Mouse (Mus musculus): ENCODE results near the gene Tmem109.

The Tmem109 gene

DNA sequence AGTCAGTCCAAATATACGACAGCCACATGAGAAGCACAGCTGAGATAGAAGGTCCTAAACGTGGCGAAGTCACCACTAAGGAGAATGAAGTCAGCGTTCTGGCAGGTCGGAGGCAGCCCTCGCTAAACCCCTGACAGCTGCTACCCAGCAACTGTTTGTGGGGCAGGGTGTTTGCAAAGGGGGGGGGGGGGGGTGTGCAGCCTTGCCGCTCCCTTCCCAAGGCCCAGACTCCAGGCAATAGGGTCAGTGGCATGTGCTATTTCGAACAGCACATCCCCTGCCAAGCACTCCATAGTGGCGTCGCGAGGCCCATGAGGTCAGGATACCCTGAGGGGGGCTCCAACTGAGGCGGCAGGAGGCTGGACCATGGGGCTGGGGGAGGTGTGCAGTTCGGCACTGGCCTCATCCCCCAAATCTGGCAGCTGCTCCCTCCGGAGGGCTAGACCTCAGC is 801 bp downstream of the Tmem109 start:
- DNase-seq: no peak

DNA sequence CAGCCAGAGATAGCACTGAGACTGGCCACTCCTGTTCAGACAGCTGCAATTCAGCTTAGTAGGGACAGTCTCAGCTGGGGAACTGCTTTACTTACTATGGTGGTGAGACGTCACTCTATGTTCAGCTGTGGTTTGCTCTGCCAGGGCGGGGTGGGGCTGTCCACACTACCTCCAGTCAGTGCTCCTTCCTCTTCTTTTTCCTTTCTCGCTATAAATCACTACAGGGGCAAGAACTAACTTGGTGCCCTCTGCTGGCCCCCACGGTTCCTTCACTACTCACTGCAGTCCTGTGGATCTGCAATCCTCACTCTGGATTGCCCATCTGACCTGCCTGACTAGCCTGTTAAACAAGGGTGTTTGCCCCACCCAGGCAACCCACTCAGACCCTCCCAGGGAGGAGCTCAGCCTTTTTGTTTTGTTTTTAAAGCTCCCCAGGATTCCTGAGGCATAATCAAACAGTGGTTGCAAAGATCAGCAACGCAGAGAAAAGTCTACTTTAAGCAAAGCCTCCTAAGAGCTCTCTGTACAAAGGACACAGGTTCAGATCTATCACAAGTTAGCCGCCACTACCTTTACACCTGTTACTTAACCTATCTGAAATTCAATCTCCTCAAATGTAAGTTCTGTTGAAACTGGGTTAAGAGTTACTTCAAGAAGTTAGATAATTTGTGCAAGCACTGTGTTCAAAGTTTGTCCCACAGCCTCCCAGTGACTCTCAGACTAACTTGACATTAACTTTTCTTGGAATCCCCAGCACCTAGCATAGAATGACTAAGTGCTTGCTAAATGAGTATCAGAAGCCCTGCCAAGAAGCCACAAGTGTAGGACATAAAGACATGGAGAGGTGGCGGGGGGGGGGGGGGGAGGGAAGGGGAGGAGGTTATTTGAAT is 1.5 kb downstream of the Tmem109 start:
- peak; percentile 49 for DNase-seq

DNA sequence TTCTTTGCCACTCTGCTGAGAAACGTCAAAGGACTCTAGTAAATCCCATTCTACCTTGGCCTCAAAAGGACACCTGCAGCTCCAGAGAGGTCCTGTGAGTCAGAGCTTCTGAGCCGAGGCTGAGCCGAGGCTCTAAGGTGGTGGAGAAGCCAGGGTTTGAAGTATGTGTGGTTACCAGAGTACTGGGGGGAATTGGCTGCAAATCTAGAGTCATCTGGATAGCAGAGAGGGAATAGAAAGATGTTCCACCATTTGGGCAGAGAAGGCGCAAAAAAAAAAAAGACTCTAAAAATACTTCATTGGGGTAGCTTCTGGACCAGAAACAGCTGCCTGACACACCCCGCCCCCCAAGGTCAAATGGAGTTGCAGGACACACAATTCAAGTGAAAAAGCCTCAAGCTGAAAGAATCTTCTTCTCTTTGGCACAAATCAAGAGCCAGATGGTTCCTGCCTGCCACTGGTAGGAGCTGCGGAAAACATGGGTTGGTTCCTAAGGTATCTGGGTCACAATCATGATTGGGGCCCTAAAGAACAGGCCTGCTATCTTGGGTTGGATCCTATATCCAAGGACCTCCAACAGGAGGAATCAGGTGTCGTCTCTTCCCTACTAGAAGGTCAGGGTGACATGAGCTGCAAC is 3.5 kb downstream of the Tmem109 start:
- no peak for DNase-seq

DNA sequence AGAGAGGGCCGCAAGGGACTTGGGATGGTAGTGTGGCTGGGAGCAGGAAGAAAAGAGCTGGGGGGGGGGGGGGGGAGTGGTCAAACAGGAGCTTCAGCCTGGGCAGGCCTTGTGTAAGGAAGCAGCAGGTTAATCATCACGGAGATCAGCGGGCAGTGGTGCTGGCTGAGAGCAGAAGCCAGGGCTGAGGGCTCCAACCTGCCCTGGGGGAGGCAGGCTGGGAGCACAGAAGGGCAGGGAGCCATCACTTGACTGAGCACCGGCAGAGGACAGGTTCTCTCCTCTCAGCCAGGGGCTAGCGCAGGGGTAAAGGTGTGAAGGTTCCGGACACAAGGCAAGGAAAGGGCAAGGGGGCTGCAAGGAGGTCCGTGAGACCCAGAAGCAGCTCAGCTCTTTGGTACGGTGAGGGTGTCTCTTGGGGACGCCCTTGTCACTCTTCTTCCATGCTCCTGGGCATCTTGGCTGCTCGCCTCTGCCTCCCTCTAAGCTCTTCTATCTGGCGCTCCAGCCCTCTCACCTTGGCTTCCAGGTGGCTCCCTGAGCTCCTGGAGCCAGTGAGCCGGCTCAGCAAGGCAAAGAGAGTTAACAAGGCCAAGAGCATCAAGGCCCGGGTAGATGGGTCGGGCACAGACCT is 10.4 kb downstream of the Tmem109 start:
- DNase-seq: no peak

DNA sequence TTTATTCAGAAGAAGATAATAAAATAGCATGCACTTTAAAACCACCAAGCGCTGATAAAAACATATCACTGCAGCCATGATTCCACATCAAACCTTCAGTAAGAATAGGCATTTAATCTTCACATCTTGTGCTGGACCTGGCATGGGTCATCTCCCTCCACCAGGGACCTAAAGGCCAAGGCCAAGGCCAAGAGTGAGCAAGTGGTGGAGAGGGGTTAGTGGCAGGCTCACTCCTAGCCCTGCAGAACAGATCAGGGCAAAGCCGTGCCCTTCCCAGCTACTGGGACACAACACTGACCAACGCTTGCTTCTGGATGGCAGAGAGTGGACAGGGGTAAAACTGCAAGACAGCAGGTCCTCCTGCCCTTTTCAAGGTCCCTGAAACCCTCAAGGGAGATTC is 11.1 kb downstream of the Tmem109 start:
- no peak for DNase-seq

DNA sequence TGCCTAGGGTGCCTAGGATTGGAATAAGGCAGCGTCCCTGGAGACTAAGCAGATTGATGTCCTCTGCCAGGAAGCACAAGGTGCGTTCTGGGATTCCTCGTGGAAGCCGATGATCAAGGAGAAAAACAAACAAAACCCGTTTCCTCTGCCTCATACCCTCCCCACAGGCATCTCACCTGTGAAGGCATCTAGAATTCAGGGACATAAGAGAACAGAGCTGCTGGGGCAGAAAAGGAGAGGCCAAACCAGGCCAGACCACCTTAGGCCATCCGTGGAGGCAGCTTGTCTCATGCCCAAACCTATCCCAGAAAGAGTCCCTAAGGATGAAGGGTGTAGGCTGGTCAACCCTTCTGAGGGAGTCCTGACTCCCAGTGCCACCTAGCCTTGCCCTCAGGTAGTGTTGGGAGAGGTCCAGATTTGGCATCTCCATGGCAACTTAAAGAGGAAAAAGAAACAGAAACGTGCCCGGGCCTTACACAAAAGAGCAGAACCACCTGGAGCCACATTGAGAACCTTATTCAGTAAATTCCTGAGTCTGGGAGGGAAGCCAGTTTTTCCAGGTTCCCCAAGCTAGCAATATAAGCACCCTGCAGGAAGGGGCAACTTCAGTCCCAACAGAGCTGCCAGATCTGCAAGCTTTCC is 11.8 kb downstream of the Tmem109 start, which contains the start of gene Tmem132a:
Gene Tmem132a, minus strand, starts transcription at position 55 of the 642 bp plus-strand sequence.
- peak; percentile 34 for DNase-seq

DNA sequence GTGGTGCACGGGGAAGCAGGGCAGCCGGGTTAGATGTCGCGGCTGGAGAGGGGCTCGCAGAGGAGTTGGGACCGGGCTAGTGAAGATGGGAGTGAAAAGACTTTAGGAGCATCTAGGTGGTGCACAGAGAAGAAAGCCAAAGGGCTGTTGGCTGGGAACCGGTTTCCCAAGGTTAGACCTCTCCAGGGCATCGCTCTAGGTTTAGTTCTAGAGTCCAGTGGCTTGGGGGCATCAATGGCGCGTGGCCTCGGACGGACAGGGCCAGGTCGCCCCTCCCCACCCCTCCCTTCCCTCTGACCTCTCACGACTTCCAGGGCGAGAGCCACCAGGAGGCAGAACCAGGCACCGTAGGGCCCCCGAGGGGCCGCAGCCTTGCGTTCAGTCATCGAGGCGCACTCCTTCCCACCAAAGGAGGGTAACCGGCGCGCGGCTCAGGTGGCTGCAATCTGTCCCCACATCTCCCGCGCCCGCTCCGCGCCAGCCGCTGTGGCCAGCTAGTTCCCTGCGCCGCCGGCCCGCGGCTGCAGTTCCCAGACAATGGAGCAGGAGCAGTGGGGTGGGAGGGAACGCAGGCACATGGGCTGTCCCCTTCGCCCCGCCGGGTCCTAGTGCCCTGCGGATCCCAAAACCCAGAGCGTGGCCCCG is 12.4 kb downstream of the Tmem109 start:
- DNase-seq: peak; percentile 86

DNA sequence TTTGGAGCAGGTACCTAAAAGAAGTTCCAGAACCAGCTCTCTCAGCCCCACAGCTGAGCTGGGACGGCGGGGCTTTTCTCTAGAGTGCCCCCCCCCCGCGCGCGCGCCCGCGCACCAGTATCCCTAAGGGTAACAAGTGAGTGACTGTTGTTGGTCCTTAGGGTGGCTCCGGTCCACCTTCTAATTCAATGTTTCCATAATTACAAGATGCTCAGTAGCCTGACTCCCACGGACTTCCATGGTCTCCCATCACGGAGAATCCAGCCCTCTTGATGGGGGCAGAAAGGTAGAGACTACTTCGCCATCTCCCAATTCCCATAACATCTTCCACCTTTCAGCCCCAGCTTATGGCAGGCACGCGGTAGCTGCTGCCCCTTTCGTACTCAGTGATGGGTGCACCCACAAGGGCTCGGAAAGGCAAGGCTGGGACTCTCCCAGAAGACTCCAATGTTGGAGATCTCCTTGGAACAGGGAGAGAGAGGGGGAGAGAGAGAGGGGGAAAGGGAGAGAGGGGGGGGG is 13.1 kb downstream of the Tmem109 start:
- no peak for DNase-seq

DNA sequence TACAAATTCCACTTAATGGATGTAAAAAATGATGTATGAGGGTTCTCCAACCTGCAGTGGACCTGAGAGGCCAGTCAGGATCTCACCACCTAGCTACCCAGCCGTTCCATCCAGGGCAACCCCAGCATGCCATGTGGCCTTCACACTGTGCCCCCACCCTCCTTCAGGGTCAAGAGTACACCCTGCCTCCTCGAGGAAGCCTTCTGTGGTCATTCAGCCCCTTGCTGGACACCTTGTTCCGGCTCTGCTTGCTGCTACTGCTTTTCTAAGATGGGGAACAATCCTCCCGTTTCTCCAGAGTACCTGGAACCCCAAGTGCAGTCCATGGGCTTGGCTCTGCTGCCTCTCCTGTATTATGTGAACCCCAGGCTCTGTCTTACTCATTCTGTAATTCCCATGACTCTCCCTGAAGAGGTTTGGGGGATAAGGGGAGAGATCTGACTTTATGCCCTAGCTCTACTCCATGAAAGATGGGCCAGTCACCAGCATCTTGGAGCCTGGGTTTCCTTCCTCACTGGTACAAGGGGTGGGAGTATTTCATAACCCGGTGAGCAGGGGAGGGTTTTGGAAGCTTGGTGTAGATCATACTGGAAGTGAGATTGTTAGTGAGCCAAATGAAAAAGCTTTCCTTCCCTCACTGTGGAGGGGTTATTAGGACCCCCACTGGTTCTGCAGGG is 13.7 kb downstream of the Tmem109 start:
- no peak for DNase-seq

DNA sequence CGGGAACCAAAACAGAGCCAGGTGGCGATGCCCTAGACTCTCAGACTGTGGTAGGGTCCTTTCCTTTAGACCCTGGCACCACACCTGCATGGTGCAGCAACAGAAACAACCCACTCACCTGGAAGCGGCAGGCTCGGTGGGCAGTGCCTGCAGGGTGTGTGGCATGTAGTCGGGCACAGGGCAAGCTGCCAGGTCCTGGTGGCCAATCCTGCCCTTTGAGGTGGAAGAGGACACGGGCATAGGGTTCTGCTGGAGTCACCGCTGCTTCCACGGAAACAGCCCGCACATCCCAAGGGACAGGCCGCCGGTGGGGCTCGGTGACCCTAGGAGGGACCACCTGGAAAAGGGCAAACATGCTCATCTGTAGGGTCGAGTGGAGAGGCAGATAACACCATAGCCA is 15.4 kb downstream of the Tmem109 start:
- no peak for DNase-seq

DNA sequence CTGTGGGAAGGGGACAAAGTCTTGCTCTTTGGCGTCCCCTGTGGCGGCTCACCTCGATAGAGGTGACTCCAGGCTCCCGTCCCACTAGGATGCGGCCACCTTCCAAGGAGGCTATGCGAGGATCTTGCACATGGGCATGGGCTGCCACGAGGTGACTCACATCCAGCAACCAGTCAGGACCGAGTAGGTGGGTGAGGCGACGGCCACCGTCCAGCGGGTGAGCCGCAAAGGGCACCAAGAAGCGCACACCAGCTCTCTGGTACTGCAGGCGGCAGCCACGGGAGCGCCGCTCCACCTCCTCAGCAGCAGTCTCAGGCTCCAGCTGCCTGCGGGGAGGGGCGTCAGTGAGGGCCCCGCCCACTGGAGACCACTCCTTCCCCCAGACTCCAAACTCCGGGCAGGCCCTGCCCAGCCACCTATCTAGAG is 21.7 kb downstream of the Tmem109 start:
- DNase-seq: no peak

DNA sequence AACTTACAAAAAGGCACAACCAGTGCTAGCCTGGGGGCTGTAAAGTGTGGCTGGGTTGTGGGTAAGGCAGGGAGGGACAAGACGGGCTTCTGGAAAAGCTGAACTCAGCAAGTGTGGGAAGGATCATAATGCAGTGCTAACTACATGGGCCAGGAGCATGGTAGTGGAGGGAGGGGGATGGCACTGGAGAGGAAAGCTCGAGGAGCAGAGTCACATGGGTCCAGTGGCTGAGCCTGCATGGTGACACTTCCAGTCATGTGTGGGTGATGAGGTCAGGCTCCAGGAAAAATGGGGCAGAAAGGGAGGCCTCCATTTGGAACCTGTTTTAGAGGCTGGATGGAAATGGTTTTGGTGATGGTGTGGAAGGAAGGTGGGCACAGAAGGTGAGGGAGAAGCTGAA is 25.3 kb downstream of the Tmem109 start:
- DNase-seq: no peak

DNA sequence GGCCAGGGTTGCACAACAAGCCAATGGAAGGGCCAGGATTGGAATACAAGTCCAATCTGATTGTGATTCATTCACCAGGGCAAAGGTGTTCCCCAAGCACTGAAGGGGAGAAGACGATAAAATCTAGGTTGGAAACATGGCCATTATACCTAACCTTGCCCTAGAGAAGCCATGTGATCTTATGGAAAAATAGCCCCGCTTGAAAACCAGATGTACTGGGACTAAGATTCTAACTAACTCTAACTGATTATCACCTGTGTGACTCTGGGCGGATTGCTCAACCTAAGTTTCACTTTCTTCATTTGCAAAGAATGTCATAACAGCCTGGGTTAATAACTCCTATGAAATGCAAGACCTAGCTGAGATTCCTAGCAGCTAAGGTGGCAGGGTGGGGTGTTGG is 26.4 kb downstream of the Tmem109 start:
- DNase-seq: no peak

DNA sequence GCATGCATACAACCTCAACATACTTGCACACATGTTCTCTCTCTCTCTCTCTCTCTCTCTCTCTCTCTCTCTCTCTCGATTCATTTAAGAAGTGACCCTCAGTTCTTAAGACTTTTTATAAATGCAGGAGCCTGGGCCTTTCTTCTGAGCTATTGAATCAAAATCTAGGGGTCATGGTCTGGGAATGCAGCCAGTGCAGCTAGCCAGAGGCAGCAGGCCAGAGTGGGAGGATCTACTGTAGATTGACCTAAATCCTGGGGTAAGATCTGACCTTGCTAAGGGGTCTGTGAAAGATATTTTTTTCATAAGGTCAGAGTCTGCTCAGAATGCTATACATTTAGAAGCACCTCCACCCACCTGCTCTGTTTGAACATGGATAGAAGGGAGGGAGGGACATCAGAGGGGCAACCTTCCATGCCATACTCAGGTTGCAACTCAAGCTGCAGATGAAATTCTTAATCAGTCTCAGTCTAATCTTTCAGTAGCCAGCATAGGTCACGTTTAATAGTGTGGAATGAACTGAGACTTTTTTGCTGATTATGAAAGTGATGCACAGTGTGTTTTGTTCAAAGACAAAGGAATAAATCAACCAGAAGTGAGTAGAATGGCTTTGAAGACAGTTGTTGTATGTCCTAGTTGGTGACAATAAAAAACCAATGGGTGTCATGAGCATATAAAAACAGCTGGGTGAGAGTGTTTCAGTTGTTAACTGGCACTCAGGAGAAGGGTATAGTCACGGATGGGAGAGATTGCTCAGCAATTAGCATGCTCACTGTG is 34.3 kb downstream of the Tmem109 start:
- peak; percentile 74 for DNase-seq

DNA sequence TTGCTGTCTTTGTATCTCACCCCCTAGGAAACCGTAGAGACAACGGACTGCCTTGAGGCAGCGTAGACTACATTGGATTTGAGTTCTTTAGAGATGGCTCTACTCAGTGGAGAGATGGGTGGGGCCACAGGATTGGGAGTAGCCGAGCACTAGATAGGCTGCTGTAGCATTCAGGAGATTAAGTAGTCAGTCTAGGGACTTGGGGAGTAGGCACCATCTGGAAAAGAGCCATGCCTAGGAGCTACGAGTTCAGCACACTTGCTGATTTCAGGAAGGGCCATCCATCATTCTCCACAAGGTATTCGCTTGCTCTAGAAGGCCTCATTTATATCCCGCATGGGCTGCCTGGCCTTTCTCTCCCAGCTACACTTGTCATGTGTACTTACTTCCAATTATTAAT is 35.7 kb downstream of the Tmem109 start:
- no peak for DNase-seq

DNA sequence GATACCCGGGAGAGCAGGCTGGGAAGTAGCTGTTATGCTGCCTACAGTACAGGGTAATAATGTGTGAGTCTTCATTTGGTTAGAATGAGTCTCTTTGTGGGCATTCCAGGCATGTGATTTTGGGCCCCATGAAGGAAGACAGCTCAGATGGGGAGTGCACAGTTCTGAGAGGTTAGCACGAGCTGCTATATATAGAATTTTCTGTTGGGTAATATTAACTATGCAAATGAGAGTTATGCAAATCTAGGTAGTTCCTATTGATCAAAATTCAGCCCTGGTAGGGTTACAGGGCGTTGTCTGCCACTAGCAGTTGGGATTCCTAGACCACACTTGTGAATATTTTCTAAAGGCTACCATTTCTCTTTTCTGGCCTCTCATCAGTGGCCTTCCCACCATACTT is 36.3 kb downstream of the Tmem109 start:
- DNase-seq: no peak

DNA sequence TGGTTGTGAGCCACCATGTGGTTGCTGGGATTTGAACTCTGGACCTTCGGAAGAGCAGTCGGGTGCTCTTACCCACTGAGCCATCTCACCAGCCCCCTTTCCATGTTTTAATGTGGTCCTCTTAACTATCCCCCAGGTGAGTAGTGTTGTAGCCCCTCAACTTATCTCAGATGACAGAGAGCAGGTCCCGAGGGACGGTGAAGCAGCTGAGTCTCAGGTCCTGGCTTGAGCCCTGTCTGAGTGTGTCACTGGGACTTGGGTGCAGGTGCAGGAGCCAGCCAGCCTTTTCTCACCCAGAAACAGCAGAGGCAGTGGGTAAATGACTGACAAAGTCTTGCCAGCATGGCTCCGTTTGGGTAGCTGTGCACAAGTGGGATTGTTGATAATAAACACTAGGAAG is 37.6 kb downstream of the Tmem109 start:
- no peak for DNase-seq

DNA sequence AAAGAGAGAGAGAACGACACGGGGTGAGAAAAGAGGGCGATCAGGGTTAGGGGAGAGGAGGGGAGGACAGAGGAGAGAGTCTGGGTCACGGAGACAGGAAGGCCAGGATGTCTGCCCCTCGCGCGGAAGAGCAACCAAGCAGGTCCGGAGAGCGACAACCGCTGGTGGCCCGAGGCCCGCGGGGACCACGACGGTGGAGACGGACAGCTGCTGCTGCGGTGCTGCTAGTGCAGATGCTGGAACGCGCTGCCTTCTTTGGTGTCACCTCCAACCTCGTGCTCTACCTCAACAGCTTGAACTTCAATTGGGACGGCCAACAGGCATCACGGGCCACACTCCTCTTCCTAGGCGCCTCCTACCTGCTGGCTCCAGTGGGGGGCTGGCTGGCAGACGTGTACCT is 38.9 kb downstream of the Tmem109 start:
- DNase-seq: no peak

DNA sequence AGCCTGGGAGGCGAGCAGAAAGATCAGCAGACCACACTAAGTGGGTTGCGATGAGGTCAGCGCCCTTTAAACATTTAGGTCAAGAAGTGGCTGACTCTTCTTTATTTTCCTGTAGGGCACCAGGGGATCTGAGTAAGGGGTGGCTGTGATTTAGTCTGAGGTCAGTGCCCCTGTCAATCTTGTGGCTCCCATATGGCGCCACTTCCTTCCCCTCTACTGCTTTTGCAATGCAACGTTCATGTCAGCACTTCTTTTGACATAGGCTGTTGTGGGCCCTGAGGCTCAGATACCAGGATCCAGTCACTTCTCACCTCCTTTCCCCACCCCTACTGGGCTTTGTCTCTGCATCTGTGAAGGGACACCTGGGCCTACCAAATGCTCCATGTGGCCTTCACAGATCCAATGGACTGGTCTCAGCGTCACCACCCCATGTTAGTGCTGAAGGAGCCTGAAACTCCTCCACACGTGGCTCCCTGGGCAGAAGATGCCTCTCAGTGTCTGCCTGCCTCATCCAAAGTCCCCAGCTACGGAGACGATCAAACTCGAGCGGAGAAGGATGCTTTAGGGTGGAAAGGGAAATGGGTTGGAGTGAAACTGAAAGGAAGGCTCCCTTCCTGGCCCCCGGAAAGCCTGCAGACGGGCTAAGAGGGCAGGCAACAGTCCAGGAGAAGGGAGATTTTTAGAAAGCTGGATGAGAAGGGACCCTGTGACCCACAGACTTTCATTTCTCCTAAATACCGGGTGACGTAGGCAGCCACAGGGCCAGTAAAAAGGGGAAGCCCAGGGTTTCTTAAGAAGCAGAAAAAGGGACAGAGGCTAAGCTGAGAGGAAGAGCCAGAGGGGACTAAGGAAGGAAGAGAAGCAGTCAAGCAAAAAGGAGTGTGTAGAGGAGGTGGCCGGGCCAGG is 39.8 kb downstream of the Tmem109 start:
- peak; percentile 33 for DNase-seq

Data from kidney, postnatal 14 days (tissue).